Mouse (Mus musculus) splenic B cell, adult 2 months (primary cell): ENCODE data around the gene Rpia.

Source experiments
- DNase-seq: peaks from one replicate; pipeline ENCODE4 v3.0.0-alpha.2; 2011; ENCODE audit warnings: low read depth, low spot score
- H3K27me3 ChIP-seq: 2 replicates; pipeline ENCODE4 v1.6.1; 2012; ENCODE audit warnings: mild to moderate bottlenecking, low read length, moderate library complexity, mixed read lengths; ENCODE audit not compliant: control insufficient read depth, poor library complexity, insufficient read depth, severe bottlenecking
- H3K36me3 ChIP-seq: 2 replicates; pipeline ENCODE4 v1.6.1; 2012; ENCODE audit warnings: mild to moderate bottlenecking, low read length, moderate library complexity, mixed read lengths; ENCODE audit not compliant: control insufficient read depth, poor library complexity, insufficient read depth, severe bottlenecking

The Rpia gene

GRCm38 (mm10) chr6:70813921-70814628 lies 22.0 kb upstream of the Rpia start:
- Histone ChIP-seq H3K36me3 (no peaks in the 10 kb centered on the region), H3K27me3 (no peaks in the 10 kb centered on the region)
- DNase-seq = peak; percentile 96

GRCm38 (mm10) chr6:70812526-70812895 lies 20.5 kb upstream of the Rpia start:
- peak; percentile 41 for DNase-seq
- H3K36me3 ChIP-seq = no peaks in the 10 kb centered on the region
- H3K27me3 ChIP-seq = no peaks in the 10 kb centered on the region

GRCm38 (mm10) chr6:70811557-70812525 lies 19.8 kb upstream of the Rpia start:
- peak; percentile 92 for DNase-seq
- Histone ChIP-seq H3K36me3 (no peaks in the 10 kb centered on the region), H3K27me3 (no peaks in the 10 kb centered on the region)

- DNase-seq = no peak
- H3K36me3 ChIP-seq = no peaks in the 10 kb centered on the region
- no peaks in the 10 kb centered on the region for H3K27me3 ChIP-seq
Measured at GRCm38 (mm10) chr6:70810524-70810923, 18.5 kb upstream of the Rpia start.

GRCm38 (mm10) chr6:70806514-70806912 lies 14.5 kb upstream of the Rpia start:
- no peaks in the 10 kb centered on the region for H3K27me3 ChIP-seq
- H3K36me3 ChIP-seq = no peaks in the 10 kb centered on the region
- DNase-seq = no peak

GRCm38 (mm10) chr6:70805820-70806513 lies 13.9 kb upstream of the Rpia start:
- no peaks in the 10 kb centered on the region for H3K27me3 ChIP-seq
- DNase-seq = peak; percentile 87
- H3K36me3 ChIP-seq = no peaks in the 10 kb centered on the region

- peak; percentile 87 for DNase-seq
- H3K27me3 ChIP-seq = no peaks in the 10 kb centered on the region
- no peaks in the 10 kb centered on the region for H3K36me3 ChIP-seq
Measured at GRCm38 (mm10) chr6:70805267-70805666, 13.2 kb upstream of the Rpia start.

GRCm38 (mm10) chr6:70804632-70805031 lies 12.6 kb upstream of the Rpia start:
- DNase-seq = peak; percentile 79
- H3K27me3 ChIP-seq = no peaks in the 10 kb centered on the region
- no peaks in the 10 kb centered on the region for H3K36me3 ChIP-seq

- Histone ChIP-seq H3K36me3 (no peaks in the 10 kb centered on the region), H3K27me3 (no peaks in the 10 kb centered on the region; the same call in 1 of the 2 replicates)
- peak; percentile 92 for DNase-seq
Measured at GRCm38 (mm10) chr6:70797581-70798251, 5.7 kb upstream of the Rpia start.

- H3K27me3 ChIP-seq = no peaks in the 10 kb centered on the region; the same call in 1 of the 2 replicates
- no peak for DNase-seq
- H3K36me3 ChIP-seq = no peaks in the 10 kb centered on the region
Measured at GRCm38 (mm10) chr6:70796940-70797339, 4.9 kb upstream of the Rpia start.

GRCm38 (mm10) chr6:70792644-70793043 lies 612 bp upstream of the Rpia start:
- DNase-seq = peak; percentile 83
- no peaks in the 10 kb centered on the region; the same call in 1 of the 2 replicates for H3K27me3 ChIP-seq

GRCm38 (mm10) chr6:70790852-70791761 lies 925 bp downstream of the Rpia start:
- peak; percentile 38 for DNase-seq

More at GRCm38 (mm10) chr6:70792644-70793043, 612 bp upstream of the Rpia start:
- H3K36me3 ChIP-seq = no peaks in the 10 kb centered on the region; the same call in 1 of the 2 replicates

GRCm38 (mm10) chr6:70790034-70790650 lies 1.9 kb downstream of the Rpia start:
- no peaks in the 10 kb centered on the region; the same call in 1 of the 2 replicates for H3K27me3 ChIP-seq
- peaks cover 2% of the 10 kb centered on the region; the same call in 1 of the 2 replicates for H3K36me3 ChIP-seq
- no peak for DNase-seq

More at GRCm38 (mm10) chr6:70790852-70791761, 925 bp downstream of the Rpia start:
- Histone ChIP-seq H3K27me3 (no peaks in the 10 kb centered on the region; the same call in 1 of the 2 replicates), H3K36me3 (peaks cover 2% of the 10 kb centered on the region; the same call in 1 of the 2 replicates)
